Mouse (Mus musculus): Measurements from ENCODE around the gene Tdp2.

DNA sequence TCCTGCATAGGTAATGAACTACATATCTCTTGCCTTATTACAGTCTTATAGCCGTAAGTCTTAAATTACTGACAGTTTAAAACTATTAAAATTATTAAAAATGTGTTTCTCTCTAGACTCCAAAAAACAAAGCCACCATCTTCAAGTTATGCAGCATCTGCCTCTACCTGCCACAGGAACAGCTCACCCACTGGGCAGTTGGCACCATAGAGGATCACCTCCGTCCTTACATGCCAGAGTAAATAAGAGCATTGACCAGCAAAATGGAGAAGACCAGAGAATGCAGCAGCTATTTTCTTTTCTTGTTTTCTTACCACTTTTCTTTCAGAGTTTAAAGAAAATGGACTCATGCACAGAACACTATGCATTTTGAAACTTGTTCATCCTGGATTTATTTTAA lies 19.0 kb upstream of the Tdp2 start:
- TF ChIP-seq ZC3H11A (IDR thresholded peaks at IDR 0.05; ENCODE audit: low read depth, low read length) (no peak), ZNF384 (IDR thresholded peaks at IDR 0.05; ENCODE audit: low read depth, low read length) (no peak), EP300 (IDR thresholded peaks at IDR 0.05; ENCODE audit: low read depth in 1 of 2, low read length in 2 of 2) (no peak), MYB (IDR thresholded peaks at IDR 0.05; ENCODE audit: low read depth, low read length) (no peak), POLR2A (IDR thresholded peaks at IDR 0.05; ENCODE audit: control insufficient read depth in 1 of 2, insufficient read depth in 1 of 2, low read depth in 1 of 2, low read length in 2 of 2, poor library complexity in 1 of 2) (no peak), NELFE (IDR thresholded peaks at IDR 0.05; ENCODE audit: low read depth, low read length) (no peak), MXI1 (IDR thresholded peaks at IDR 0.05; ENCODE audit: low read depth, low read length) (no peak), CTCF (IDR thresholded peaks at IDR 0.05 in 2 of 3, conservative IDR thresholded peaks at IDR 0.05 in 1 of 3; ENCODE audit: control insufficient read depth in 1 of 3, insufficient read depth in 1 of 3, low read depth in 2 of 3, low read length in 3 of 3, poor library complexity in 1 of 3, severe bottlenecking in 1 of 3) (no peak), MAX (IDR thresholded peaks at IDR 0.05; ENCODE audit: low read length) (no peak)
